Mouse (Mus musculus): ENCODE results near the gene Gck.

DNA sequence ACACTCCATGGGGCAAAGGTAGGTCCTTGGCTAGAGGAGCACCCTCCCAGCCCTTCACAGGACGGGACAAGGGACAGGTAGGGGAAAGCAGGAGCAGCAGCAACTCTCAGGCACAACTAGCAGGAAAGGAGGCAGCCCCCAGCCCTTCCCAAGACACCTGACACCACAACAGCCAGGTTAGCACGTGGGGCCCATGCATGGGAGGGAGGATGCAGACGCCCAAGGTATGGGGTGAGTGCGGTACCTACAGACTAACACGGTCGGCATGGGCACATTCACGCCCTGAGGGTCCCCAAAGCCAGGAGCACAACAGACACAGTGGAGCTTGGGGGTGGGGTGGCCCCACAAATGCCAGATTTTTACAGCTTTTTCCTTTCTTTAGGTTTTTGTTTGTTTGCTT is 21.3 kb upstream of the Gck start:
- no peak for TF ChIP-seq GATA1 (IDR thresholded peaks at IDR 0.05; ENCODE audit: borderline replicate concordance, low read length)
- no peak for TF ChIP-seq FLI1 (IDR thresholded peaks at IDR 0.05; ENCODE audit: low read length)
